Mouse (Mus musculus): Measurements from ENCODE around the gene Trpm3.

The Trpm3 gene

DNA sequence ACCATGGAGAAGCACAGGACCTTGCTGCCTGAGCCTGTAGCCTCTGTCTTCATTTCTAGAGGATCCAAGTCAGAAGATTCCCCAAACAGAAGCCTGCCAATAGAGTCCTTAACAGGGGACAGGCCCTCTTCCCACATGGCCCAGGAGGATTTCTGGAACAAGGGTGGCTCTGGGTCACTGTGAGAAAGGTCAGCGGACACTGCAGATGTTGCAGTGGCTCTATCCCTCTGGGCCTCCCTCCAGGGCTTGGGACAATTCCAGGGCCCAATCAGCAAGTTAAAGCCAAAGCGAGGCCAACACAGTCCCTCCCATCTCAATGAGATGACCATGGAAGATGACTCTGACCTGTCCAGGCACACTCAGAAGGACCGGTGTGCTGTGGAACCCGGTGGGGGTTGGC is 896.1 kb downstream of the Trpm3 start:
- no peak for DNase-seq (ENCODE audit: low spot score in 2 of 2)

DNA sequence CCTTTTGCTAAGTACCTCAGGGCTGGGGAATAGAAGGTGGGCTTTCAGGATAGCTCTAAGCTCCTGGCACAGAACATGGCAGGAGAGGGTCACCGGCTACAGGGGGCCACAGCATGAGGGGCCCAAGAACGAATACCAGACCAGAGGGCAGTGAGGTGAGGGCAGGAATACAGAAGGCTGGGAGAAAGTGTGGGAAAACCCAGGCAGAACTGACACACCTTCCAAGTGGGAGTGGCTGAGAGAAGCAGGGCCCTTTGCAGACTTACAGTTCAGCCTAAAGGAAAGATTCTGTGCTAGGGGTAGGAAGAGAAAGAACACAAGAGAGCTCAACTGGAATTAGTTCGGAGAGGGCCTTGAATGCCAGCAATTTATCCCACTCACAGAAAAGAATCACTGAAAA is 896.9 kb downstream of the Trpm3 start:
- no peak for DNase-seq (ENCODE audit: low spot score in 2 of 2)

DNA sequence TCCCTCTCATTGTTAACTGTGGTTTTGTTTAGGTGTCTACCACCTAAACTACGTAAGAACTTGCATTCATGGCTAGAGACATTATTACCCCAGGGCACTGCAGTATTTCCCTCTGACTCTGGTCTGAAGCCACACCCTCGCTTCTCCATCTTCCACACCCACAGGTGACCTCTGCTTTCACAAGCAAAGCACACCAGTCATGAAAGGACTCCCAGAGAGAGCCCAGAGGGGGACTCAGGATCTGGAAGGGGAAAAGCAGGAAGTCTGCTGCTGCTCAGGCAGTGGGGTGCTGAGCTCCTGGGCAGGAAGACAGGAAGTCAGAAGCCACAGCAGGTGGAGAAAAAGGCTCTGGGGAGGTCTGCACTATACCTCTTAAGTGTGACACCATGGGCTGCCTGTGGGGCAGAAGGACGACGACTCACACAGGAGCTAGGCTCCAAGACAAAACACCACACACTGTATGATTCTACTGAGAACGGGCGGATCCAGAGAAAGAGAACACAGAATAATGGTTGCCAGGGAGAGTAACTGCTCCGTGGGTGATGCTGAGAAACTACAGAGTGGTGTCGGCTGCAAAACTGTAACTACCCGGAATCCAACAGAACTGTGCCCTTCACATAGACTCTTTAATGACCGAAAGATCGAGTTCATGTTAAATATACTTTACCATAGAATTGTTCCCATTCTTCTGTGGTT is 898.1 kb downstream of the Trpm3 start:
- peak; percentile 34 to 43 for DNase-seq (ENCODE audit: low spot score in 2 of 2)

DNA sequence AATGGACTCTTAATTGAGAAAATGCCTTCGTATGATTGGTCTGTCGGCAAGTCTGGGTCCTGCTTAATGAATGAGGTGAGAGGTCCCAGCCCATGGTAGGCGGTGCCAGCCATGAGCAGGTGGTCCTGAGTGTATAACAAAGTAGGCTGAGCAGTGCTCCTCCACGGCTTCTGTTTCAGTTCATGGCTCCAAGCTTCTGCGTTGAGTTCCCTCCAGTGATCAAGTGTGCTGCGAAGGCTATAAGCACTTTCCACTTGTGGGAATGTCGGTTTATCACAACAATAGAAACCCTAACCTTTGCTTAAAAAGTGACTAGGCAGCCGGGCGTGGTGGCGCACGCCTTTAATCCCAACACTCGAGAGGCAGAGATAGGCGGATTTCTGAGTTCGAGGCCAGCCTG is 898.7 kb downstream of the Trpm3 start:
- DNase-seq (ENCODE audit: low spot score in 2 of 2) = no peak

DNA sequence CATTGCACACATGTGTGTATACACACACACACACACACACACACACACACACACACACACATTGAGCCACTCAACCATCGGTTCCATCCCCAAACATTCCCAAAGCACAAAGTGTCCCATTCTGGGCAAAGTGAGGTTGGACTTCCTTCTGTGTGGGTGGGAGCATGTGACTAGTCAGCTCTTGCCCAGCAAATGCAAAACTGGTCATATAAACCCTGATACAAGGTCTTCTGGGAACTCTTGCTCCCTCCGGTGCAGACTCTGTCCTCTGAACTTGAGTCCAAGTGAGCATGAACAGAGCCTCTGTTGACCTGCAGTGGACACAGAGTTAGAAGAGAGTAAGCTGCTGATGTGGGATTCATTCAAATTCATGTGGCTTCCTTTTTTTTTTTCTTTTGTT is 899.5 kb downstream of the Trpm3 start:
- DNase-seq (ENCODE audit: low spot score in 2 of 2) = no peak

DNA sequence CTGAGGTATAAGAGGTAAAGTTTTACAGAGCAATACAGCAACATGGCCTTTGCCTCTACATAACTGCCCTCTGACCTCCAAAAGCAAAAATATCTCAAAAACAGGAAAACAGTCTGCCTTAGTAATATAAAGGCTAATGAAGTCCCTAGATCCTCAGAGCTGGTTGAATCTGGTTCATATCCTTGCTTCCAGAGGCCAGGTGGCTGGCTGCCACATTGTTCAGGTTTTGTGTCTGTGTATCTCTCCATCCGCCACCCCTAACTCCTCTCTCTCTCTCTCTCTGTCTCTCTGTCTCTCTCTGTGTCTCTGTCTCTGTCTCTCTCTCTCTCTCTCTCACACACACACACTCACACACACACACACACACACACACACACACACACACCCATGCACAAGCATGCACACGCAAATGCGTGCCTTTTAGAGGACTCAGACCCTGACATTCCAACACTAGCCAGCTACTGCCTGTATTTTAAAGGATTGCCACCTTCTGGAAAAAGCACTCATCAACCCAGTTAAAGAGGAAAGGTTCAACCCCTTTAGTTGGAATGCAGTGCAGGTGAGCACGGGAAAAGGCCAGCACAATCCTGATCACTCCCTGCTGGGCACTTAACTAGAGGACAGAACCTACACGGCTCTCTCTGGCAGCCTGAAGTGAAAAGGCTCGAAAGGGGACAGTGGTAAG is 902.8 kb downstream of the Trpm3 start:
- no peak for DNase-seq (ENCODE audit: low spot score in 2 of 2)

DNA sequence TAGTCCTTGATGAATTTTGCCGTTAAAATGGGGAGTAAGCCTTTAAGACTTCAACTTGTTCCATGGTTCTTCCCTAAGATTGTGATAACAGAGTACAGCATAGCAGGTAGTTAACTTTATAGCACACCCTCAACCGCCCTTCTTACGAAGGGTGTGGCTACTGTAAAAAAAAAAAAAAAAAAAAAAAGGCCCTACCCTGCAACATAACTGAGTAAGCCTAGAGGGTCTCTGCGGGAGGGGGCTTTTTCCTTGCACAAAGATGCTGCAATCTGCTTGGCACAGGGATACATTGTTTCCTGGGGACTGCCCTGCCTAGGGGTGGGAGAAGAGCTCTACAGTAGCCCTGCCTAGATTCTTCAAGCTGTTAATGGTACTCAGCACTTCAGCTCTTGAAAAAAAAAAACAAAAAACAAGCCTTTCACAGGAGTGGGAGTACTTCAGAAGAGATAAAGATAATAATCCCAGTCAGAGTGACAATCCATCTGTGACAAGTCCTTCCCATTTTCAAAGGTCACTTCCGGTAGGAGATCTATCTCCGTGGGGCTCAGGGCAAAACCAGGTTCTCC is 903.4 kb downstream of the Trpm3 start:
- DNase-seq (ENCODE audit: low spot score in 2 of 2) = no peak

DNA sequence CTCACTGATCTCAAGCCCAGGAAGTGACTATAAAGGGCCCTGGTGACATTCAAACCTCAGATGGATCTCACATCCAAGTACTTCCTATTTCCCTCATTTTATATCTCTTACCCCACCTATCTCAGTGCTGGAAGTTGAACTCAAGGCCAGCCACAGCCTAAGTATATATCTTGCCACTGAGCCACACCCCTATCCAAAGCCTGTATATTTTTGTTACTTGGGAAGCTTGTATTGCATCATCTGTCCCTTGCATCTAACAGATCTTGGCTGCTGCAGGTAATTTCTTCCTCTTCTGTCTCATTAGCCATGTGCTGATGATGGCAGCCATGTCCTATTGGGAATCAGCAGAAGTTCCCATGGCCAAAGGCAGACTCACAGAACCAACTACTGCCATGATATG is 904.9 kb downstream of the Trpm3 start:
- no peak for DNase-seq (ENCODE audit: low spot score in 2 of 2)
